Mouse (Mus musculus) stomach, postnatal 0 days (tissue): ENCODE data around the gene Dnpep.

Experiments used
- CTCF ChIP-seq: IDR thresholded peaks from 2 replicates; pipeline ENCODE4 v1.5.1; 2016; ENCODE audit warnings: antibody characterized with exemption, low read depth, mild to moderate bottlenecking, moderate library complexity
- EP300 ChIP-seq: optimal IDR thresholded peaks from 2 replicates; pipeline ENCODE3; 2016; ENCODE audit warnings: antibody characterized with exemption

- TF ChIP-seq CTCF (peak; percentile 42), EP300 (no peak)
Measured at GRCm38 (mm10) chr1:75345036-75345935, 27.5 kb upstream of the Dnpep start.
